In the genomic region with DNA sequence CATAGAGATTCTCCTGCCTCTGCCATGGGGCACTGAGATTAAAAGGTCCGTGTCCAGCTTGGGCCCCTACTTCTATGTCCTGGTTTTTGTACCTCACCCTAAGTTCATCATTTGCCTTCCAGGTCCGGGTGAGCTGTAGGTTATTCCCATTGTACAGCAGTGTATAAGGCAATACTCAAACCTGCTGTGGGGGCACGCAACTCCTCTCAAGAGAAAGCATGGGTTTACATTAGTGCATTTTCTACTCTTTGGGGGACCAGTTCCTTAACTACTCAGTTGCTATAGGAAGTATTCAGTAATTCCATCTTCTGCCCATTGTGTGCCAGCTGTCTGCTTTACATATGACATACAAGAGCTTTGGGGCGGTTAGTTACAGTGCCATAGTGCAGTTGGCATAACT, we compare ENCODE assay signal across 14 mouse cellular contexts. TPM values are rescaled to one million over a fixed set of nuclear protein-coding genes. Genes with fewer than 3 reads are reported as not detected.
DNase-seq lines count a peak whose midpoint lies in the region; ATAC-seq and TF ChIP-seq lines count a peak whose summit lies in the region.
"Had no signal": no experiment of that assay in that cellular context is flagged by ENCODE, and none has a peak within 500 bp of the region (broad histone marks: within the 10 kb centered on the region; RNA-seq: fewer than 3 reads in every experiment).

No protein-coding gene starts in this region.

- H3K4me3 ChIP-seq in heart, embryonic 12.5 days, result peak overlapping the region; percentile 9; the same call in 1 of the 2 replicates
- H3K4me3 ChIP-seq in heart, adult 2 months, result no peak overlapping the region
- peak overlapping the region; percentile 28 for H3K4me3 ChIP-seq in left cerebral cortex, adult 2 months
- H3K4me3 ChIP-seq in forebrain, embryonic 16.5 days (replicated peaks; ENCODE audit: low read length), result no peak overlapping the region
- no peak overlapping the region for H3K4me3 ChIP-seq in midbrain, embryonic 13.5 days (replicated peaks)
- H3K4me3 ChIP-seq: myocyte had no signal

- H3K36me3 ChIP-seq in heart, embryonic 12.5 days, result peaks cover 12% of the 10 kb centered on the region
- H3K36me3 ChIP-seq in heart, adult 2 months (ENCODE audit: control insufficient read depth, insufficient read depth, low read length), result no peaks in the 10 kb centered on the region
- no peaks in the 10 kb centered on the region for H3K36me3 ChIP-seq in forebrain, embryonic 16.5 days (ENCODE audit: control insufficient read depth, insufficient read depth)
- H3K36me3 ChIP-seq in midbrain, embryonic 13.5 days, result peaks cover 5% of the 10 kb centered on the region; the same call in 1 of the 2 replicates

- 0 out of 2 replicates have a peak, but pooled peaks cover 2% of the 10 kb centered on the region for H3K79me2 ChIP-seq in heart, adult 2 months (replicated peaks; ENCODE audit: control insufficient read depth, insufficient read depth, low read length)

- H3K9me3 ChIP-seq in heart, embryonic 12.5 days (replicated peaks), result no peaks in the 10 kb centered on the region
- no peaks in the 10 kb centered on the region for H3K9me3 ChIP-seq in forebrain, embryonic 16.5 days (ENCODE audit: control insufficient read depth, low read length)
- H3K9me3 ChIP-seq in midbrain, embryonic 13.5 days, result no peaks in the 10 kb centered on the region

- 90% methylated on average over 4 of the region's 4 CpGs for WGBS in heart, embryonic 12.5 days
- WGBS in heart, adult 2 months, result 90% methylated on average over 4 of the region's 4 CpGs
- 94% methylated on average over 4 of the region's 4 CpGs for WGBS in forebrain, embryonic 16.5 days
- WGBS in midbrain, embryonic 13.5 days, result 95% methylated on average over 4 of the region's 4 CpGs

- no peak for ATAC-seq in heart, embryonic 12.5 days (ENCODE audit: insufficient number of reproducible peaks, low FRiP score)
- no peak for ATAC-seq in forebrain, embryonic 16.5 days
- no peak for ATAC-seq in midbrain, embryonic 13.5 days

- no peak overlapping the region for H3K27ac ChIP-seq in heart, embryonic 12.5 days (ENCODE audit: poor library complexity, severe bottlenecking)
- H3K27ac ChIP-seq in heart, adult 2 months, result no peak overlapping the region
- H3K27ac ChIP-seq in left cerebral cortex, adult 2 months, result no peak overlapping the region
- no peak overlapping the region for H3K27ac ChIP-seq in forebrain, embryonic 16.5 days (ENCODE audit: low read length)
- H3K27ac ChIP-seq in midbrain, embryonic 13.5 days, result no peak overlapping the region

- H3K27me3 ChIP-seq in heart, embryonic 12.5 days (replicated peaks), result no peaks in the 10 kb centered on the region
- no peaks in the 10 kb centered on the region for H3K27me3 ChIP-seq in heart, adult 2 months (ENCODE audit: control insufficient read depth, insufficient read depth, low read length)
- H3K27me3 ChIP-seq in forebrain, embryonic 16.5 days (replicated peaks; ENCODE audit: control insufficient read depth, insufficient read depth, low read length), result no peaks in the 10 kb centered on the region
- no peaks in the 10 kb centered on the region for H3K27me3 ChIP-seq in midbrain, embryonic 13.5 days
- H3K27me3 ChIP-seq: CH12.LX had no signal

- no peak for TF ChIP-seq POLR2A in heart, adult 2 months (IDR thresholded peaks at IDR 0.05; ENCODE audit: insufficient read depth, low read depth, low read length)

- no peak overlapping the region for H3K9ac ChIP-seq in heart, embryonic 12.5 days
- H3K9ac ChIP-seq in heart, adult 2 months (ENCODE audit: low read depth, low read length), result no peak overlapping the region
- H3K9ac ChIP-seq in forebrain, embryonic 16.5 days (replicated peaks; ENCODE audit: low read depth, low read length), result no peak overlapping the region
- no peak overlapping the region for H3K9ac ChIP-seq in midbrain, embryonic 13.5 days (replicated peaks)

- TF ChIP-seq CTCF in heart, adult 2 months (IDR thresholded peaks at IDR 0.05), result no peak
- no peak for TF ChIP-seq CTCF in left cerebral cortex, adult 2 months (IDR thresholded peaks at IDR 0.05)

- TF ChIP-seq EP300 in heart, adult 2 months (IDR thresholded peaks at IDR 0.05; ENCODE audit: insufficient read depth, low read depth, low read length), result no peak

- intact Hi-C loops in heart, adult 2 months (cut with DNase I), result no loop called here
- intact Hi-C loops in left cerebral cortex, adult 2 months (cut with DNase I), result no loop called here

- DNase-seq in heart, adult 2 months, result no peak
- DNase-seq in left cerebral cortex, adult 2 months (ENCODE audit: extremely low spot score in 1 of 2, low spot score in 2 of 2), result no peak
- no peak for DNase-seq in left cerebral cortex, adult 9 months (ENCODE audit: low spot score in 2 of 2)
- DNase-seq in cerebellum, postnatal 4 days (ENCODE audit: low spot score in 2 of 2), result no peak
- DNase-seq in adrenal gland, postnatal 36 days, result no peak
- DNase-seq: adrenal gland, postnatal 10 days; embryo, embryonic 11 days; retina, postnatal 1 day; thymus, postnatal 36 days had no signal

- H3K4me2 ChIP-seq in heart, embryonic 12.5 days, result peak overlapping the region; percentile 38
- peak overlapping the region; percentile 21 for H3K4me2 ChIP-seq in forebrain, embryonic 16.5 days (ENCODE audit: low read length)
- peak overlapping the region; percentile 23 for H3K4me2 ChIP-seq in midbrain, embryonic 13.5 days (replicated peaks)

- peaks cover 15% of the 10 kb centered on the region; the same call in 1 of the 2 replicates for H3K4me1 ChIP-seq in heart, embryonic 12.5 days (replicated peaks)
- H3K4me1 ChIP-seq in heart, adult 2 months (ENCODE audit: control insufficient read depth, insufficient read depth, low read length), result peaks cover 5% of the 10 kb centered on the region
- H3K4me1 ChIP-seq in forebrain, embryonic 16.5 days (replicated peaks; ENCODE audit: control insufficient read depth, insufficient read depth, low read length), result peaks cover 18% of the 10 kb centered on the region
- H3K4me1 ChIP-seq in midbrain, embryonic 13.5 days (replicated peaks), result peaks cover 41% of the 10 kb centered on the region

RNA-seq across cellular contexts. Expression of a gene that starts 2.7 kb away (rescaled TPM):
- polyA plus RNA-seq in heart, embryonic 12.5 days (2016; fragmentation: Nextera tagmentation; extraction: Ambion mirVana), result 16.1 and 16.4 TPM in 2 replicates
- total RNA-seq in heart, adult 2 months (2021), result 1 to 10 TPM; 8.9 to 9.3 TPM
- polyA plus RNA-seq in heart, adult 2 months (2012; rRNA removed), result 8.5 and 11.1 TPM in 2 replicates
- total RNA-seq in left cerebral cortex, adult 2 months (2021), result 10 to 100 TPM; 91.3 to 91.5 TPM
- 19.9 and 21.5 TPM in 2 replicates for polyA plus RNA-seq in forebrain, embryonic 16.5 days (2015; fragmentation: Nextera tagmentation; extraction: Ambion mirVana)
- polyA plus RNA-seq in midbrain, embryonic 13.5 days (2015; fragmentation: Nextera tagmentation; extraction: Ambion mirVana), result 11.9 and 14.8 TPM in 2 replicates
- 10 to 100 TPM; 20.9 to 23.5 TPM for total RNA-seq in adrenal gland, postnatal 36 days (2021)

Comparison
In these comparisons a context has a peak if more than half of its experiments do, and no peak if none do; other contexts are left out.
1. H3K4me3 ChIP-seq: peak in heart, embryonic 12.5 days (single experiment) and left cerebral cortex, adult 2 months (single experiment); none in heart, adult 2 months (single experiment), forebrain, embryonic 16.5 days (single experiment) and midbrain, embryonic 13.5 days (single experiment).
2. Peak in every context shown above with its lines, with median percentiles within 50 percentile points of each other: H3K4me2 ChIP-seq.